Mouse (Mus musculus) erythroblast, embryonic 14.5 days (primary cell): ENCODE data around the gene Inhbe. TPM values are rescaled to one million over a fixed set of nuclear protein-coding genes. Genes with fewer than 3 reads are reported as not detected.
A peak's percentile ranks its signal among the peaks of the same experiment; 100 is the strongest.

Source experiments
- H3K27me3 ChIP-seq: 2 replicates; pipeline ENCODE4 v1.6.1; 2012; ENCODE audit warnings: inconsistent platforms; ENCODE audit not compliant: control insufficient read depth
- H3K36me3 ChIP-seq: 2 replicates; pipeline ENCODE4 v1.6.1; 2012; ENCODE audit warnings: mild to moderate bottlenecking, inconsistent platforms; ENCODE audit not compliant: control insufficient read depth
- H3K4me1 ChIP-seq: 2 replicates; pipeline ENCODE4 v1.6.1; 2012; ENCODE audit warnings: inconsistent platforms; ENCODE audit not compliant: control insufficient read depth
- H3K4me3 ChIP-seq: replicated peaks from 2 replicates; pipeline ENCODE3; 2012; ENCODE audit warnings: moderate library complexity, mild to moderate bottlenecking, inconsistent platforms
- H3K9me3 ChIP-seq: 2 replicates; pipeline ENCODE4 v1.6.1; 2012; ENCODE audit warnings: low read length, inconsistent platforms, mixed read lengths; ENCODE audit not compliant: control insufficient read depth
- GATA1 ChIP-seq: IDR thresholded peaks from 2 replicates; pipeline ENCODE4 v1.6.1; 2012; ENCODE audit warnings: low read length, inconsistent platforms, mixed read lengths
- TAL1 ChIP-seq: IDR thresholded peaks from 3 replicates; pipeline ENCODE4 v1.6.1; 2012; ENCODE audit warnings: low read length, inconsistent platforms, mixed read lengths
- polyA plus RNA-seq: library from polyadenylated mRNA; stranded (reverse); fragments of >175 nt; gene quantifications from 2 replicates; pipeline ENCODE4 v1.2.3, GENCODE M21; 2012

Gene Inhbe
- polyA plus RNA-seq, 1 experiment = not detected

DNA sequence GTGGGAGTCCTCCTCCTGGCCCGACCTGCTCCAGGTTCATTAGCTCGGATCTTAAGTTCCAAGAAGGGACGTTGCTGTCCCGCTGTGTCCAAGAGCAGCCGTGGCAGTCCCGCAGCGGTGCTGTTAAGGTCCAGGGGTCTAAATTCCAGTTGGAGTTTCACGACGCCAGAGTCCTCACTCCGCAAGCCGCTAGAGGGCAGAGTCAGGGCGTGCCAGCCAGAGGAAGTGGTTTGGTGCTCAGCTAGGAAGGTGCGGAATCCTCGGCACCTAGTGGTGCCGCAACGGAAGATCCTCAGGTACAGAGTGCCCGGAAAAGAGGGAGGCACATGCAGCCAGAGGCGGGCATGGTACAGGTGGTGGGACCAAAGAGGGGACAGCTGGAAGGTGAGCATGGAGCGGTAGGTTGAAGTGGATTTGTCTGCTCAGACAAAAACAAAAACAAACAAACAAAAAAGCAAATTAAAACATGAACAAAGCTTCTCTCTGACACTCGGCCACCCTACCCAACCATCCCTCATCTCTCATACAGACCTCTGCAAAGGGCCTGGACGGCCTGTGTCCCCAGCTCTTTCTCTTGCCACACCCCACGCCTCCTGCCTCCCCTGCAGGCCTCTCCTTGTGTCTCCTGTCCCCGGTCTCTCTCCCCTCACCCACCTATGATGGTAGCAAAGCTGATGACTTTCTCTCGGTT lies 3.5 kb downstream of the Inhbe start:
- Histone ChIP-seq H3K4me1 (peaks cover 9% of the 10 kb centered on the region; the same call in 1 of the 2 replicates), H3K9me3 (no peaks in the 10 kb centered on the region), H3K4me3 (peak overlapping the region; percentile 14), H3K36me3 (no peaks in the 10 kb centered on the region), H3K27me3 (peaks cover 14% of the 10 kb centered on the region)
- TF ChIP-seq TAL1 = no peak
- no peak for TF ChIP-seq GATA1

DNA sequence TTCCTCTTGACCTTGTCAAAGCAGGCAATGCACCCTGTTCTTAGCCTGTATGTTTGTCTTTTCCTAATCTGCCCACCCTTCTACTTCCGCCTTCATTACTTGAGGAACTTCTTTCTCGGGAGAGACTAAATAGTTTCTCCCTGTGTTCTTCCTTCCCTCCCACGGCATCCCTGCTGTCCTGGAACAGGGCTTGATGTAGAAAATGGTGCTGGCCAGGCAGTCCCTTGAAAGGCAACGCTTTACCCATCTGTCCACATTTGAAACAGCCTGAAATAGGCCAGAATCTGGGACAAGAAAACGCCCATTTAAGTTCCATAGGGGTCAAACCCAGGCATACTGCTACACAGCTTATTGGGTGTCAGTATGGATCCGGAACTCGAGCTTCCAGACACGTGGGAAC lies 4.4 kb downstream of the Inhbe start:
- Histone ChIP-seq H3K9me3 (peaks cover 2% of the 10 kb centered on the region; the same call in 1 of the 2 replicates), H3K27me3 (peaks cover 19% of the 10 kb centered on the region), H3K4me1 (peaks cover 9% of the 10 kb centered on the region; the same call in 1 of the 2 replicates), H3K4me3 (no peak overlapping the region), H3K36me3 (no peaks in the 10 kb centered on the region)
- TF ChIP-seq GATA1 (no peak), TAL1 (no peak)

DNA sequence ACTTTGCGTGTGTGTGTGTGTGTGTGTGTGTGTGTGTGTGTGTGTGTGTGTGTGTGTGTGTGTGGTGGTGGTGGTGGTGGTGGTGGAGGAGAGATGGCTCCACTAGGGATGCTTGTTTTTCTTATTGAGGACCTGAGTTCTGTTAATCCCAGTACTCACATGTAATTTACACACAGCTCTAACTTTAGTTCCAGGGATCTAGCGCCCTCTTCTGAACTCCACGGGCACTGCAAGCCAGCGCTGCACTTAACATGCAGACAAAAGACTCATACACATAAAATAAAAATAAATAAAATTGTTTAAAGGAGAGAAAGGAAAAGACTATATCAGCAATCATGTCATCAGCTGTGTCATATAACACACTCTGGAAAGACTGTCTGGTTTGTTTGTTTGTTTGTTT lies 5.3 kb downstream of the Inhbe start:
- H3K27me3 ChIP-seq = peaks cover 15% of the 10 kb centered on the region
- no peak overlapping the region for H3K4me3 ChIP-seq
- no peaks in the 10 kb centered on the region for H3K36me3 ChIP-seq
- H3K4me1 ChIP-seq = peaks cover 9% of the 10 kb centered on the region; the same call in 1 of the 2 replicates
- peaks cover 3% of the 10 kb centered on the region; the same call in 1 of the 2 replicates for H3K9me3 ChIP-seq
- no peak for TF ChIP-seq GATA1
- no peak for TF ChIP-seq TAL1

DNA sequence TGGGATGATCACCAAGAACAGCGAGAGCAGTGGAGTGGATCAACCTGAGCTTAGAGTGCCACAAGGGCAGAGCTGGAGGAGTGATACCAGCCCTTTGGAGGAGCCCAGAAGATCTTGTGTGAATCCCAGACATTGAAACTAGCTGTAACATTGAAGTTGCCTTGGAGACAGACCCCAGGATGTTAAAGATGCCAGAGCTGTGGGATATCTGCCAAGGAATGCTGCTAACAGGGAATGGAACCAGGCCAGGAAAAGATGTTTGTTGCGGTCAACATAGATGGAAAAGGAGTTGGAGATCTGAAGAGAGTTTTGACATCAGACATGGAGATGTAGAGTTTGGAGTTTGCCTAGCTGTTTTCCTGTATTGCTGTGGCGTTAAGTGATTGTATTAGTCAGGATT lies 8.0 kb downstream of the Inhbe start:
- Histone ChIP-seq H3K27me3 (peaks cover 26% of the 10 kb centered on the region), H3K36me3 (no peaks in the 10 kb centered on the region)
- TF ChIP-seq TAL1 (no peak), GATA1 (no peak)

DNA sequence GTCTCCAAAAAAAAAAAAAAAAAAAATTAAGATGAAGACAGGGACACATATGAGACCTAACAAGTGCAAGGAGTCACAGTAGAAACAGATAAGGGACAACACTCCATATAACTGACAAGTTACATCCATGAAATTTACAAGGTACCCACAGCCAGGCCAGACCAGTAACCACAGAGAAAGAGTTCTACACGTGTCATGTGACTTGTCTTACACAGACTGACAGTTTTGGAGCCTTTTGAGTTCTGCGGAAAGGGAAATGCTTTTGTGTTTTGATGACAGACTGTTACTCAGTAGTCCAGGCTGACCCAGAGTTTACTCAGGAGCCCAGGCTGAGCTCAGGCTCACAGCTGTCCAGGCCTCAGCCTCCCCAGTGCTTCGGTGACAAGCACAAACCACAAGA lies 11.2 kb downstream of the Inhbe start:
- TF ChIP-seq TAL1 (no peak), GATA1 (no peak)
- Histone ChIP-seq H3K4me1 (peaks cover 18% of the 10 kb centered on the region), H3K36me3 (no peaks in the 10 kb centered on the region), H3K9me3 (peaks cover 6% of the 10 kb centered on the region; the same call in 1 of the 2 replicates), H3K27me3 (peaks cover 58% of the 10 kb centered on the region), H3K4me3 (no peak overlapping the region)

More for the DNA sequence above, 8.0 kb downstream of the Inhbe start:
- H3K4me1 ChIP-seq = peaks cover 17% of the 10 kb centered on the region
- H3K4me3 ChIP-seq = no peak overlapping the region
- H3K9me3 ChIP-seq = peaks cover 3% of the 10 kb centered on the region; the same call in 1 of the 2 replicates

DNA sequence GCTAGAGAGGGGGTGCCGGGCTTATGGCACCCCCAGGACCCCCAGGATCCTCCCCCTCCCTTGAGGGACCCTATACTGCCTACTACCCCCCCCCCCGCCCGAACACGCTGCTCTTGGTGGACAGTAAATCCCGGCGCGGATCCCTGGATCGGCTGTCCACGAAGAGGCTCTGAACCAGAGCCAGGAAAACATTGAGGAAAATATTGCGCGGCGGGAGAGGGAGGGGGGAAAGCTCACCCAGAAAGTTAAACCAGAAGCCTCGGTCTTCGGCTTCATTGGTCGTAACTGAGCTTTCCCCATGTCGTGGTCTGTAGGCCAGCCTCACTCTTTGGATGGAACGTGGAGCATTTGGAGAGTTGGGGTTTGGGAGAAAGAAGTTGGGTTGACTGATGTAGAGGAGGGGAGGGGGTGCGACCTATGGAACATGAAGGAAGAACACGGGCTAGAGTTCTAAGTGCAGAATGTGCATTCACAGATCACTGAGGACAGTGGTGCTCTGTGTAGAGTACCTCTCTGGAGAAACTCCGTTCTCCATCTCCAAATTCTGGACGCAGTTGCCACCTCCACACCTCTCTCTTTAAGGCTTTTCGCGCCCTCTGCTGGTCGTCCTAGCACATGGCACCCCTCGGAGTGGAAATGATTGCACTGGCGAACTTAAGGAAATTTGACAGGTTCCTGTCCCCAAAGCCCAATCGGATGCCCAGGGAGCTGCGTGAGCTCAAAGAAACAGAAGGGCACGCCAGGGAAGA lies 12.1 kb downstream of the Inhbe start, which contains the start of gene Gli1:
Gli1 (minus strand) TSS at position 84 of the 749 bp plus-strand sequence.
- Histone ChIP-seq H3K27me3 (peaks cover 68% of the 10 kb centered on the region), H3K4me1 (peaks cover 18% of the 10 kb centered on the region)
- TF ChIP-seq TAL1 (no peak), GATA1 (no peak)

DNA sequence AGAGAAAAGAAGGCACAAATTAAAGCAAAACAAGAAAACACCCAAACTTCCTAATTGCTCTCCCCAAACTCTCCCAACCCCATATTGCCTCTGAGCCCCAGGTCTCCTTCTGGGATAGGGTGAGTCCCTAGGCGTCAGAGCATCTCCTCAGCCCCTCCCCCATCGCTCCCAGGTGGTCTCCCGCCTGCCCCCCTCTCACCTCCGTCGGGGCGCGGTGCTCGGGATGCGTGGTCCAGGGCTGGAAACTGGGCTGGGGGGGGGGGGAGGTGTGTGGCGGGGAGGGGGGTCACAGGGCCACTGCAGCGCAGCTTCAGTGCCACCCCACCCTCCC lies 12.9 kb downstream of the Inhbe start:
- no peak for TF ChIP-seq GATA1
- no peak for TF ChIP-seq TAL1
- H3K4me1 ChIP-seq = peaks cover 18% of the 10 kb centered on the region
- H3K36me3 ChIP-seq = no peaks in the 10 kb centered on the region
- H3K27me3 ChIP-seq = peaks cover 74% of the 10 kb centered on the region
- no peak overlapping the region for H3K4me3 ChIP-seq
- H3K9me3 ChIP-seq = peaks cover 6% of the 10 kb centered on the region; the same call in 1 of the 2 replicates

More for the DNA sequence above, 12.1 kb downstream of the Inhbe start, which contains the start of gene Gli1:
- no peaks in the 10 kb centered on the region for H3K36me3 ChIP-seq
- peaks cover 6% of the 10 kb centered on the region; the same call in 1 of the 2 replicates for H3K9me3 ChIP-seq
- no peak within 1 kb of the TSS for H3K4me3 ChIP-seq

DNA sequence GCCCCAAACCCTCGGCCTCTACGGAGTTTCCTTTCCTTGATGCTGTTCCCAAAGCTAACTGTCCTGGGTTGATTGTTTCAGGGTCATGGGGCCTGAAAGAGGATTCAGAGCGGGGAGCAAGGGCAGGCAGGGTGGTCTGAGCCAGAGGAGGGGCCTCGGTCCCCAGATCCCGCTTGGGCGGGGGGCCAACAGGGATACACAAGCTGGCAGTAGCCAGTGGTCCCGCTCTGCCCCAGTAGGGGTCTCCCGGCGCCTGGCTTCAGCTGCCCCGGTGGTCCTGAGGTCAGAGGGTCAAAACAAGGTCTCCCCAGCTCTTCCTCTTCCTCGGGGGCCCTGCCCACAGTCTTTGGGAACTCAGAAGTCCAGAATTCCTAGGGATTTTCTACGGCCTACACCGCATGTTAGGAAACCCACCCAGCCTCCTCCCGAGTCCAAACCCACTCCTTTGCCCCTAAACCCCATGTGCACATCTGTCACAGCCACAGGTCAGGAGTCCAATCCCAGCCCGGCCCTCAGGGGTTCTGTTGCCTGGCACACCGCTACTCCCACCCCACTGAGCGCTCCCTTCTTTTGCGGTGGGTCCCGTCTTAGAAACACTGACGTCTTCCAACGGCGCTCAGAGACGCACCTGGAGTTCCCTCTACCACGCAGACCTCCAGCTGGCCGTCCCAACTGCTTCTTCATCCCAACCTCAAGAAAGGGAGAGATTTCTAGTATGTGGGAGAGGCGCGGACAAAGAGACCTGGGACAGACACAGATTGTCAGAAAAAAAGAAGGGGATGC lies 13.4 kb downstream of the Inhbe start:
- peaks cover 6% of the 10 kb centered on the region; the same call in 1 of the 2 replicates for H3K9me3 ChIP-seq
- no peaks in the 10 kb centered on the region for H3K36me3 ChIP-seq
- peaks cover 18% of the 10 kb centered on the region for H3K4me1 ChIP-seq
- H3K27me3 ChIP-seq = peaks cover 74% of the 10 kb centered on the region
- H3K4me3 ChIP-seq = no peak overlapping the region
- TF ChIP-seq GATA1 = no peak
- TF ChIP-seq TAL1 = no peak
